Mouse (Mus musculus): Measurements from ENCODE around the gene Crat. TPM values are rescaled to one million over a fixed set of nuclear protein-coding genes. Genes with fewer than 3 reads are reported as not detected.

Crat gene
- total RNA-seq, 2 experiments from 2014 or later = 79.7 to 80.9 TPM

GRCm38 (mm10) chr2:30409454-30410176 is 6.0 kb downstream of the Crat start:
- ATAC-seq (replicated peaks; ENCODE audit: low FRiP score, poor library complexity, severe bottlenecking) = no peak

GRCm38 (mm10) chr2:30408452-30409100 is 7.0 kb downstream of the Crat start:
- no peak for ATAC-seq (replicated peaks; ENCODE audit: low FRiP score, poor library complexity, severe bottlenecking)

GRCm38 (mm10) chr2:30407778-30408177 is 7.8 kb downstream of the Crat start:
- no peak for ATAC-seq (replicated peaks; ENCODE audit: low FRiP score, poor library complexity, severe bottlenecking)

GRCm38 (mm10) chr2:30407221-30407620 is 8.4 kb downstream of the Crat start:
- no peak for ATAC-seq (replicated peaks; ENCODE audit: low FRiP score, poor library complexity, severe bottlenecking)

- no peak for ATAC-seq (replicated peaks; ENCODE audit: low FRiP score, poor library complexity, severe bottlenecking)
Observed at GRCm38 (mm10) chr2:30403870-30404269, 11.7 kb downstream of the Crat start.

GRCm38 (mm10) chr2:30402843-30403242 is 12.8 kb downstream of the Crat start:
- no peak for ATAC-seq (replicated peaks; ENCODE audit: low FRiP score, poor library complexity, severe bottlenecking)

GRCm38 (mm10) chr2:30402351-30402826 is 13.2 kb downstream of the Crat start:
- ATAC-seq (replicated peaks; ENCODE audit: low FRiP score, poor library complexity, severe bottlenecking) = no peak

GRCm38 (mm10) chr2:30401581-30401980 is 14.0 kb downstream of the Crat start:
- ATAC-seq (replicated peaks; ENCODE audit: low FRiP score, poor library complexity, severe bottlenecking) = no peak

- ATAC-seq (replicated peaks; ENCODE audit: low FRiP score, poor library complexity, severe bottlenecking) = no peak
Observed at GRCm38 (mm10) chr2:30399191-30400171, 16.1 kb downstream of the Crat start.

- no peak for ATAC-seq (replicated peaks; ENCODE audit: low FRiP score, poor library complexity, severe bottlenecking)
Observed at GRCm38 (mm10) chr2:30397986-30398512, 17.6 kb downstream of the Crat start.

- no peak for ATAC-seq (replicated peaks; ENCODE audit: low FRiP score, poor library complexity, severe bottlenecking)
Observed at GRCm38 (mm10) chr2:30396246-30396645, 19.4 kb downstream of the Crat start.

GRCm38 (mm10) chr2:30395757-30396156 is 19.9 kb downstream of the Crat start:
- ATAC-seq (replicated peaks; ENCODE audit: low FRiP score, poor library complexity, severe bottlenecking) = no peak

- no peak for ATAC-seq (replicated peaks; ENCODE audit: low FRiP score, poor library complexity, severe bottlenecking)
Observed at GRCm38 (mm10) chr2:30393370-30393656, 22.3 kb downstream of the Crat start.

- ATAC-seq (replicated peaks; ENCODE audit: low FRiP score, poor library complexity, severe bottlenecking) = peak; percentile 22
Observed at GRCm38 (mm10) chr2:30392577-30393369, 22.8 kb downstream of the Crat start.

- peak; percentile 93 for ATAC-seq (replicated peaks; ENCODE audit: low FRiP score, poor library complexity, severe bottlenecking)
Observed at GRCm38 (mm10) chr2:30392114-30392576, 23.5 kb downstream of the Crat start, which contains the start of gene Dolpp1. Dolpp1 (plus strand) TSS chr2:30392254.

- ATAC-seq (replicated peaks; ENCODE audit: low FRiP score, poor library complexity, severe bottlenecking) = no peak
Observed at GRCm38 (mm10) chr2:30389000-30389399, 26.6 kb downstream of the Crat start.

GRCm38 (mm10) chr2:30386913-30387312 is 28.7 kb downstream of the Crat start:
- ATAC-seq (replicated peaks; ENCODE audit: low FRiP score, poor library complexity, severe bottlenecking) = no peak

- ATAC-seq (replicated peaks; ENCODE audit: low FRiP score, poor library complexity, severe bottlenecking) = no peak
Observed at GRCm38 (mm10) chr2:30385591-30385990, 30.0 kb downstream of the Crat start.

- no peak for ATAC-seq (replicated peaks; ENCODE audit: low FRiP score, poor library complexity, severe bottlenecking)
Observed at GRCm38 (mm10) chr2:30384814-30385213, 30.8 kb downstream of the Crat start.
